Mouse (Mus musculus): Measurements from ENCODE around the gene Bcar1. TPM values are rescaled to one million over a fixed set of nuclear protein-coding genes. Genes with fewer than 3 reads are reported as not detected.

The Bcar1 gene
- polyA plus RNA-seq, 1 experiment from 2014 or later = 47.3 TPM

DNA sequence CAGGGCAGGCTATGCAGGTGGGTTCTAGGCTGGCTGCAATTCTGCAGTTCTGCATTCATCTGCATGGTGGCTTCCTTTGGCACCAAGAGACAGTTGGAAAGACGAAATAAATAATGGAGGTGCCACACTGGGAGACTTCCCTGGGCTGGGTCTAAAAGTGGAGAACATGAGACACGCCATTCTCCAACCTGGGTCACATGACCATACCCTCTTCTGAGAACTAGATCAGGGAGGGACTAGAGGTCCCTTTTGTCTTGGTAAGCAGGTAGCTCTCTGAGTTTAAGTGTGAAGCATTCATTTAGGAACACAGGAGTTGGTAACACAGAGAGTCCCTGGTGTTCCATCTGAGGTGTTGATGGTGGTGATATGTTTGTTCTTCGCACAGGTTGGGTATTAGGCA lies 43.4 kb downstream of the Bcar1 start:
- Histone ChIP-seq H3K4me1 (replicated peaks; ENCODE audit: control insufficient read depth, insufficient read depth, low read length) (no peaks in the 10 kb centered on the region), H3K4me3 (ENCODE audit: low read depth, low read length) (no peak overlapping the region), H3K27me3 (ENCODE audit: control insufficient read depth, insufficient read depth, low read length) (no peaks in the 10 kb centered on the region), H3K36me3 (ENCODE audit: control insufficient read depth, insufficient read depth, low read length) (no peaks in the 10 kb centered on the region), H3K9me3 (ENCODE audit: control insufficient read depth, low read length) (no peaks in the 10 kb centered on the region), H3K9ac (ENCODE audit: low read depth, low read length) (no peak overlapping the region), H3K27ac (ENCODE audit: low read depth, low read length) (no peak overlapping the region), H3K4me2 (replicated peaks; ENCODE audit: low read depth, low read length) (no peak overlapping the region)
- WGBS = 83% methylated on average over 3 of the region's 3 CpGs
- DNase-seq (ENCODE audit: low spot score) = no peak
- no peak for ATAC-seq (ENCODE audit: low FRiP score)

GRCm38 (mm10) chr8:111699035-111699434 lies 44.6 kb downstream of the Bcar1 start:
- no peak for DNase-seq (ENCODE audit: low spot score)
- H3K9me3 ChIP-seq (ENCODE audit: control insufficient read depth, low read length) = no peaks in the 10 kb centered on the region
- no peak overlapping the region for H3K9ac ChIP-seq (ENCODE audit: low read depth, low read length)
- 45% methylated on average over 1 of the region's 1 CpGs for WGBS
- ATAC-seq (ENCODE audit: low FRiP score) = no peak
- H3K36me3 ChIP-seq (ENCODE audit: control insufficient read depth, insufficient read depth, low read length) = no peaks in the 10 kb centered on the region
- H3K4me2 ChIP-seq (replicated peaks; ENCODE audit: low read depth, low read length) = no peak overlapping the region
- H3K27ac ChIP-seq (ENCODE audit: low read depth, low read length) = no peak overlapping the region
- H3K27me3 ChIP-seq (ENCODE audit: control insufficient read depth, insufficient read depth, low read length) = no peaks in the 10 kb centered on the region
- H3K4me3 ChIP-seq (ENCODE audit: low read depth, low read length) = no peak overlapping the region
- no peaks in the 10 kb centered on the region for H3K4me1 ChIP-seq (replicated peaks; ENCODE audit: control insufficient read depth, insufficient read depth, low read length)

- Histone ChIP-seq H3K4me3 (ENCODE audit: low read depth, low read length) (no peak overlapping the region), H3K9me3 (ENCODE audit: control insufficient read depth, low read length) (no peaks in the 10 kb centered on the region), H3K4me1 (replicated peaks; ENCODE audit: control insufficient read depth, insufficient read depth, low read length) (no peaks in the 10 kb centered on the region), H3K27me3 (ENCODE audit: control insufficient read depth, insufficient read depth, low read length) (no peaks in the 10 kb centered on the region), H3K27ac (ENCODE audit: low read depth, low read length) (no peak overlapping the region), H3K36me3 (ENCODE audit: control insufficient read depth, insufficient read depth, low read length) (no peaks in the 10 kb centered on the region), H3K4me2 (replicated peaks; ENCODE audit: low read depth, low read length) (no peak overlapping the region), H3K9ac (ENCODE audit: low read depth, low read length) (no peak overlapping the region)
- DNase-seq (ENCODE audit: low spot score) (no peak), ATAC-seq (ENCODE audit: low FRiP score) (no peak)
- 81% methylated on average over 10 of the region's 10 CpGs for WGBS
Measured at GRCm38 (mm10) chr8:111697655-111698054, 46.0 kb downstream of the Bcar1 start.

DNA sequence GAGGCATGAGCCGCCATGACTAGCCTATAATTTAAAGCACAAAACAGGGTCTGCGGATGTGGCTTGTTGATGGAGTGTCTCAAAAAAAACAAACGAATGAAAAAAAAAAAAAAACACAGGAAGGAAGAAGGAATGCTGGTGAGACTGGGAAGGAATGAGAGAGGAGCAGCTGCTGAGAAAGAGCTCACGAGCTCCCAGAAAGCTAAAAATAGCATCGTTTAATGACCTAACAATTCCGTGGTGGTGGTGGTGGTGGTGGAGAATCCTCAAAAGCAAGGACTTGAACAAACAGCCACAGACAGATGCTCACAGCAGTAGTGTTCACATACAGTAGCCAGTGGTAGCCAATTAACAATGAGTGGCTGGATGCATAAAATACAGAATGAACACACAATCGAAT lies 48.2 kb downstream of the Bcar1 start:
- Histone ChIP-seq H3K9ac (ENCODE audit: low read depth, low read length) (no peak overlapping the region), H3K4me2 (replicated peaks; ENCODE audit: low read depth, low read length) (no peak overlapping the region), H3K9me3 (ENCODE audit: control insufficient read depth, low read length) (no peaks in the 10 kb centered on the region), H3K4me1 (replicated peaks; ENCODE audit: control insufficient read depth, insufficient read depth, low read length) (no peaks in the 10 kb centered on the region), H3K36me3 (ENCODE audit: control insufficient read depth, insufficient read depth, low read length) (no peaks in the 10 kb centered on the region), H3K4me3 (ENCODE audit: low read depth, low read length) (no peak overlapping the region), H3K27ac (ENCODE audit: low read depth, low read length) (no peak overlapping the region), H3K27me3 (ENCODE audit: control insufficient read depth, insufficient read depth, low read length) (no peaks in the 10 kb centered on the region)
- 75% methylated on average over 7 of the region's 7 CpGs for WGBS
- DNase-seq (ENCODE audit: low spot score) (no peak), ATAC-seq (ENCODE audit: low FRiP score) (no peak)

DNA sequence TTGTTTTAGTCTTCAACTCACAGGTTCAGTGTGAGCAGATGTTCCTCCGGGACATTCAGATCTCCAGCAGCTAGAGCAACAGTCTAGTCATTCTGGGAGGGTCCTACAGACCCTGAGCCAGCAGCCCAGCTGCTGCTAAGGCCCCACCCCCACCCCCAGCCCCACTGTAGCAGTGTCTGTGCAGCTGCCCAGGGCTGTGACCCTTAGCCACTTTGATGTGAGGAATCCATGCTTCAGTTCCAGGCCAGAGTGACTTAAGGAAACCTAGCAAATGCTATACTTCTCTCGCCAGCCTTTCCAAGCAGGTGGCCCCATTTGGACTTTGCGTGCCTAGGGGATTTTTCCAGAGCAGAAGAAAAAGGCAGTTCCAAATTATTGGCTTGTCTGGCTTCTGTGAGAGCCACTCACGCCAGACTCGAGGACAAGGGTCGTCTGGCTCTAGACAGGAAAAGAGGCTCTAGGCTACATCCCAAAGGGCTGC lies 50.3 kb downstream of the Bcar1 start:
- 69% methylated on average over 6 of the region's 6 CpGs for WGBS
- no peak overlapping the region for H3K27ac ChIP-seq (ENCODE audit: low read depth, low read length)

GRCm38 (mm10) chr8:111690960-111691445 lies 52.6 kb downstream of the Bcar1 start, which contains the start of gene Ctrb1:
Gene Ctrb1 (minus strand): TSS chr8:111691010.
- no peaks in the 10 kb centered on the region for H3K36me3 ChIP-seq (ENCODE audit: control insufficient read depth, insufficient read depth, low read length)

More for the DNA sequence above, 50.3 kb downstream of the Bcar1 start:
- DNase-seq (ENCODE audit: low spot score) = no peak
- Histone ChIP-seq H3K4me2 (replicated peaks; ENCODE audit: low read depth, low read length) (no peak overlapping the region), H3K9ac (ENCODE audit: low read depth, low read length) (no peak overlapping the region), H3K4me1 (replicated peaks; ENCODE audit: control insufficient read depth, insufficient read depth, low read length) (no peaks in the 10 kb centered on the region), H3K36me3 (ENCODE audit: control insufficient read depth, insufficient read depth, low read length) (no peaks in the 10 kb centered on the region), H3K4me3 (ENCODE audit: low read depth, low read length) (no peak overlapping the region), H3K27me3 (ENCODE audit: control insufficient read depth, insufficient read depth, low read length) (no peaks in the 10 kb centered on the region), H3K9me3 (ENCODE audit: control insufficient read depth, low read length) (no peaks in the 10 kb centered on the region)
- no peak for ATAC-seq (ENCODE audit: low FRiP score)

GRCm38 (mm10) chr8:111686881-111687280 lies 56.7 kb downstream of the Bcar1 start:
- Histone ChIP-seq H3K27ac (ENCODE audit: low read depth, low read length) (no peak overlapping the region), H3K4me2 (replicated peaks; ENCODE audit: low read depth, low read length) (no peak overlapping the region)
- WGBS = 79% methylated on average over 13 of the region's 13 CpGs

More at GRCm38 (mm10) chr8:111690960-111691445, 52.6 kb downstream of the Bcar1 start, which contains the start of gene Ctrb1:
- Histone ChIP-seq H3K27me3 (ENCODE audit: control insufficient read depth, insufficient read depth, low read length) (no peaks in the 10 kb centered on the region), H3K4me3 (ENCODE audit: low read depth, low read length) (no peak within 1 kb of the TSS), H3K4me2 (replicated peaks; ENCODE audit: low read depth, low read length) (no peak within 1 kb of the TSS), H3K27ac (ENCODE audit: low read depth, low read length) (no peak within 1 kb of the TSS), H3K9ac (ENCODE audit: low read depth, low read length) (no peak within 1 kb of the TSS), H3K4me1 (replicated peaks; ENCODE audit: control insufficient read depth, insufficient read depth, low read length) (no peaks in the 10 kb centered on the region), H3K9me3 (ENCODE audit: control insufficient read depth, low read length) (no peaks in the 10 kb centered on the region)
- DNase-seq (ENCODE audit: low spot score) = no peak
- no peak for ATAC-seq (ENCODE audit: low FRiP score)
- WGBS = 86% methylated on average over 2 of the region's 2 CpGs

GRCm38 (mm10) chr8:111682521-111682920 lies 61.1 kb downstream of the Bcar1 start:
- no peak overlapping the region for H3K4me2 ChIP-seq (replicated peaks; ENCODE audit: low read depth, low read length)
- no peak overlapping the region for H3K4me3 ChIP-seq (ENCODE audit: low read depth, low read length)
- 34% methylated on average over 9 of the region's 9 CpGs for WGBS
- H3K27me3 ChIP-seq (ENCODE audit: control insufficient read depth, insufficient read depth, low read length) = no peaks in the 10 kb centered on the region
- no peak overlapping the region for H3K9ac ChIP-seq (ENCODE audit: low read depth, low read length)
- no peaks in the 10 kb centered on the region for H3K36me3 ChIP-seq (ENCODE audit: control insufficient read depth, insufficient read depth, low read length)
- no peak overlapping the region for H3K27ac ChIP-seq (ENCODE audit: low read depth, low read length)
- ATAC-seq (ENCODE audit: low FRiP score) = no peak
- no peaks in the 10 kb centered on the region for H3K9me3 ChIP-seq (ENCODE audit: control insufficient read depth, low read length)
- no peaks in the 10 kb centered on the region for H3K4me1 ChIP-seq (replicated peaks; ENCODE audit: control insufficient read depth, insufficient read depth, low read length)
- DNase-seq (ENCODE audit: low spot score) = no peak

More at GRCm38 (mm10) chr8:111686881-111687280, 56.7 kb downstream of the Bcar1 start:
- Histone ChIP-seq H3K4me3 (ENCODE audit: low read depth, low read length) (no peak overlapping the region), H3K9me3 (ENCODE audit: control insufficient read depth, low read length) (no peaks in the 10 kb centered on the region), H3K9ac (ENCODE audit: low read depth, low read length) (no peak overlapping the region), H3K4me1 (replicated peaks; ENCODE audit: control insufficient read depth, insufficient read depth, low read length) (no peaks in the 10 kb centered on the region), H3K27me3 (ENCODE audit: control insufficient read depth, insufficient read depth, low read length) (no peaks in the 10 kb centered on the region), H3K36me3 (ENCODE audit: control insufficient read depth, insufficient read depth, low read length) (no peaks in the 10 kb centered on the region)
- ATAC-seq (ENCODE audit: low FRiP score) (no peak), DNase-seq (ENCODE audit: low spot score) (no peak)

DNA sequence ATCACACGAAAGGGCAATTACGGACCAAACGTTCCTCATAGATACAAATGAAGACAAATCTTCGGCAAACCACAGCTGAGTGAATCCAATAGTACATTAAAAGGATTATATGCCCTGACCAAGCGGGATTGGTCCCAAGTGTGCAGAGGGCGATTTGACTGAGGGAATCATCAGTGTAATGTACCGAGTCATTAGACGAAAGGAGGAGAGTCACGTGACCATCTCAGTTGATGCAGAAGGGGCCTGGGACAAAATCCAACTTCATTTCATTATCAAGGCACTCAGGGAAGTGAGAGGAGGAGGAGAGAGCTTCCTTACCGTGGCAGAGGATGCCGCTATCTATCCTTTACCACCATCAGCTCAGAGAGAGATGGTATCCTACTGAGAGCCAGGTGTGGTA lies 62.5 kb downstream of the Bcar1 start:
- WGBS = 75% methylated on average over 11 of the region's 11 CpGs
- H3K9me3 ChIP-seq (ENCODE audit: control insufficient read depth, low read length) = peaks cover 3% of the 10 kb centered on the region; the same call in 1 of the 2 replicates
- no peaks in the 10 kb centered on the region for H3K36me3 ChIP-seq (ENCODE audit: control insufficient read depth, insufficient read depth, low read length)
- H3K4me3 ChIP-seq (ENCODE audit: low read depth, low read length) = no peak overlapping the region
- H3K9ac ChIP-seq (ENCODE audit: low read depth, low read length) = no peak overlapping the region
- no peak overlapping the region for H3K4me2 ChIP-seq (replicated peaks; ENCODE audit: low read depth, low read length)
- DNase-seq (ENCODE audit: low spot score) (no peak), ATAC-seq (ENCODE audit: low FRiP score) (no peak)
- no peaks in the 10 kb centered on the region for H3K4me1 ChIP-seq (replicated peaks; ENCODE audit: control insufficient read depth, insufficient read depth, low read length)
- H3K27me3 ChIP-seq (ENCODE audit: control insufficient read depth, insufficient read depth, low read length) = no peaks in the 10 kb centered on the region
- H3K27ac ChIP-seq (ENCODE audit: low read depth, low read length) = no peak overlapping the region

All from hindbrain, embryonic 11.5 days (tissue).